Mouse (Mus musculus): ENCODE data around the gene Zfp385a.

Zfp385a gene

DNA sequence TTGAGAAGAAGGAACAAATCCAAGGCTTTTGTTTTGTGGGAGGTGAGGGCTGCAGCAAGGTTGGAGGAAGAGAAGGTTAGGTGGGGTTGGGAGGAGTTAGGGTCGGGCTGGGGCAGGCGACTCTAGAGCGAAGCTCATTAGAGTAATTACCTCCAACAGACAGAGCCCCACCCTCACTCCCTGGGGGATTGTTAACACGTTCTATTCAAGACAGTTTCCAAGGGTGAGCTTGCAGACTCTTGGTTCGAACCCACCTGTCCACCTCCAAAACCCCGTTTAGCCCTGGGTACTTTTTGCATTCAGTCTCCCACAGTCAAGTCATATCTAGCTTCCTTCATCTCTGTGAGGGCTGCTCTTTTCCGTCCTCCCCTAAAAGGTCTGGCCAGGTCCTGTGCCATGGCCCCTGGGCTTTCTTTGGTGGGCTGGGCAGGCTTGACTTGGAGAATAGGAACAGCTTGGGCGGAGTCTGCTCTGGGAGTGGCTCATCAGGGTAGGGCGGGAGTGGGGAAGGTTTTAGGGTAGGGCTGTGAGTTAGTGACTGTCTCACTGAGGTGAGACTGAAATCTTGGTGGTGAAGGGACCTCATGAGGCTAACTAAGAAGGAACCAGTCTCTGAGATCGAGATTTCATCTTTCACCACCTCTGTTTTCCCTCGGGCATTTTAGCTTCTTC, 2.8 kb downstream of the Zfp385a start:
- no peak for DNase-seq (ENCODE audit: low spot score in 2 of 2)

DNA sequence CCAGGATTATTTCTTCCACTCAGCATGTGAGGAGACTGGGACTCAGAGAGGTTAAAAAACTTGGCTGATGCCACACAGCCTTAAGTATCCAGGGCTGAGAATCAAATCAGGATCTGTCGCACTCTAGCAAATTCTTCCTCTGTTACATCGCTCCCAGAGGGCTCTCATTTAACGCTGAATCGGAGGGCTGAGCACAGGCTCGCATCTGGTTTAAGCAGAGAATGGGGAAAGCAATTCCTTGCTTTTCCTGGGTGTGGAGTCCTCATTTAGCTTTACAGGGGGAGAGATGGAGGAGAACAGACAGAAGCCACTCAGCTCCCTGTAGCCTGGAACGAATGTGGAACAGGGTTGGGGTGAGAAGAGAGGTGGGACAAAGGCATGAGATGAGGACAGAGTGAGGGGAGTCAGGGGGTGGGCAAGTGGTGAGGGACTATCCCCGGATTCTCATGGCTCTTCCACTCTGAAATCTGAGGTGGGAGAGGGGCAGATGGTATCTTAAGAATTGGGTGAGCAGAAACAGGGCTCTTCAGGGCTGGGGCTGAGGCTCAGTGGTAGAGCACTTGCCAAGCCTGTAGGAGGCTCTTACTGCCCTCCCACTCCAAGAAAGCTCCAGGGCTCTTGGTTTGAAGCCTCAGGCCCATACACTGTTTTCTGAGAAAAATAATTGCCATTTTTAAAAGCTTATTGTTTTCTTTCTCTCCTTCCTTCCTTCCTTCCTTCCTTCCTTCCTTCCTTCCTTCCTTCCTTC, 4.2 kb downstream of the Zfp385a start:
- no peak for DNase-seq (ENCODE audit: low spot score in 2 of 2)

DNA sequence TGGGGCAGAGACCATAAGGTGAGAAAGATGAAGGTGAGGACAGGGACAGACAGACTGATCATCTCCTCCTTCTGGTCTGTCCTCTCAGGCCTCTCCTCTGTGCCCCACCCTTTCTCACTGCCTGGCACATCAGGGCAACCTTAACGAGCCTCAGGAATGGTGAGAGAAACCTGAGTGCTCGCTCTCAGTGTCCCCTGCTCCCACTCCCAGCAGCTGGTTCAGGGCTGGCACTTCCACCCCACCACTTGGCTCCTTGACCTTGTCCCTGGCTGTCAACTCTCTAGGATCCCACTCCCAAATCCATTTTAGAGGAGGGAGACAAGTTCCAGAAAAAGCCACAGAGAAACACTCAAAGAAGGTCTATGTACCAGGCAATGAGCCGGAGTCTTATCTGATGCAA, 4.9 kb downstream of the Zfp385a start:
- no peak for DNase-seq (ENCODE audit: low spot score in 2 of 2)

DNA sequence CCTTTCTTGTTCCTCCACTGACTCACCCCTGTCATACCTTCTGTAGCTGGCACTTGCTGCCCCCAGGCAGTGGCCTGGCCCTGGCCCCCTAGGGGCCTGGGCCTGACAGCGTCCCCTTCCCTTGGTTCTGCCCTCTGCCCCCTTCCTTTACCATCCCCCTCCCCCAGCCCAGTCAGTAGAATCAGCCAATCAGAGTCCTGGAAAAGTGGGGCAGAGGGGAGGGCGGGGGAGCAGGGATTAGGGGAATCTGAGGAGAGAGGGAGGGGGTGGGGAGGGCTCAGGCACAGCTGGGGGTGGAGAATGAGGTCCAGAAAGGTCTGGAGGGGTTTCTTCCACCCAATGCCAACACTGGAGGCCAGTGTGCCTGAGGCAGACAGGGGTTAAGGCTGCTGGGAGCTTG, 5.7 kb downstream of the Zfp385a start:
- no peak for DNase-seq (ENCODE audit: low spot score in 2 of 2)

DNA sequence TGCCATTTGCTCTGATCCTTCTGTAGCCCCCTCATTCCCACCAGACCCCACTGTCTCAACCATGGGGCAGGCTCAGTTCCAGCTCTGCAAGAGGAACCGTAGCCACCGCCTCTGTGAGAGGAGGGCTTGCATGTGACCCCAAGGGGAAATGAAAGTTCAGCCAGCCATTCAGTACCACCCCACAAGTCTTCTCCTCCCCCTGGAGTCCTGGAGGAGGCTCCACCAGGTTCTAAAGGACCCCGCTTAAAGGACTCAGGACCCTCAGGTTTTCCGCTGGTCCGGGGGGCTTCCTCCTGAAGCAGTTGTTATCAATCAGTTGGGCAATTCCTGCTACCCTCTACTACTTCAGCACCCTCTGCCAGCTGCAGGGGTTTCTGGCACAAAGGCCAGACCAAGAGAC, 6.2 kb downstream of the Zfp385a start:
- no peak for DNase-seq (ENCODE audit: low spot score in 2 of 2)

DNA sequence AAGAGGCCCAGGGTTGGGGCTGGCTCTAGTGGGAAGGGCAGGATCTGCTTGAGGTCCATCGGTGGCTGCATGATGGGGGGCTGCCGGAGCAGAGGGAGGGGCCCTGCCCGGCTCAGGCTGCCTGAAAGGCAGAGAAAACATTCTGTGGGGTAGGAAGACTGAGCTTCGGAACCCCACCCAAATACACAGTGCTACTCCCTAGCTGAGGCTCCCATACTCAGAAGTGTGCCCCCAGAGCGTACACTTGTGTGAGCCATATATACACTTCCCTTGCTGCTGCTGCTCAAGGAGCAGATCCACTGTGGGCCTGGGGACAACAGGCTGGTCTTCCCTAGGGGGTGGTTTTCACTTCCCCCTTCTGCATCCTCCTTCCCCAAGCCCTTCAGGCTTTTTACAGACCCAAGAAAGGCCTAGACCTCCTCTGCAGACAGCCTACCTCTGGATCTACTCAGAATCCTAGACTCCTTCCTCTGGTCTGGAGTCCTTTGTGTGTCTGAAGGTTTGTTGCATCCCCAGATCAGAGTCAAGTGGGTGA, 6.7 kb downstream of the Zfp385a start:
- DNase-seq (ENCODE audit: low spot score in 2 of 2): no peak

DNA sequence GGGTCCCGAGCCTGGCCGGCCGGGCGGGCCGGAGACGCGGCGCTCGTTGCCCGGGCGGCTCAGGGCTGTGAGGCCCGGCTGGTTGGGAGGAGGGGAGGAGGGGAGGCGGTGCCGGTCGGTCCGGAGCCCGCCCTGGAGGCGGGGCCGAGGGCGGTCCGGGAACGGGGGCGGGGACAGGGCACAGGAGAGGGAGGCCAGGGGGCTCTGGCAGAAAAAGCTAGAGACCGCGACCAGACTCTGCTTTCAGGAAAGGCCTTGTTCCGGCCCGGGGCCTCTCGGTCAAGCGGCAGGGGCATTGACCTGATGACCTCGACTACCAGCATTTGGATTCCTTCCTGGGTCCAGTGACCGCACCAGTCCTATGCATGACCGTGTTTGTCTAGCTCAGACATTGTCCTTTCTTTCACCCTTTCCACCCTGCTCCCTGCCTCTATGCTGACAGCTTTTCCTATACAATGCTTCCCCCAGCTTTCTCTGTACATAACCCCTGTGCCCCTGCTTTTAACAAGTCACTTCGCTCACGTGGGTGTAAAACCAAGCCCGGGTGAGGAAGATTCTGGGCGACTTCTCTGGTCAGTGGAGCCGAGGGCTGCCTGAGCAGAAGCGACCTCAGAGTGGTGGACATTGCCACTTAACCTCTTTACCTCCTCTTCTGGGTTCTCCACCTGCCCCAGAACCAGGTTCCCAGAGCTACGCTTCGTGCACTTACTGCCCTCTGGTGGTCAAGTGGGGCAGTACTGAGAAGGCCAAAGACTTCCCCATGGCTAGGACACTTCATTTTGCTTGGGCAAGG, 16.2 kb downstream of the Zfp385a start:
- peak in 1 of 2 experiments; percentile 73 for DNase-seq (ENCODE audit: low spot score in 2 of 2)

DNA sequence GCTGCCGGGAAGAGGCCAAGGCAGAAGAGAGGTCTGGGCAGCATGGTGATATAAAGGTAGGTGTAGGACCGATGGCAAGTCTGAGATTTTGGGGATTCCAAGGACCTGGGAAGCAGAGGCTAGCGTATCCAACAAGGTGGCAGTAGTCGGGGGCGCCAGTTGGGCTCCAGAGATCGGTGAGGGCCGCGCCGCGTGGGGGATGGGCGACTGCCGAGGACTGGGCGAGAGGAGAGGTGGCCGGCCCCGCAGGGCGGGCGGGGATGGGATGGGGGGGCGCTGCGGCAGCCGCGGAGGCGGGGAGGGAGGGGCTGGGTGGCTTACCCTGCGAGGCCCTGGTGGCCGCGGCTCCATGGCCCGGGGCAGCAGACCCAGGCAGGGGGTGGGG, 16.8 kb downstream of the Zfp385a start:
- no peak for DNase-seq (ENCODE audit: low spot score in 2 of 2)

DNA sequence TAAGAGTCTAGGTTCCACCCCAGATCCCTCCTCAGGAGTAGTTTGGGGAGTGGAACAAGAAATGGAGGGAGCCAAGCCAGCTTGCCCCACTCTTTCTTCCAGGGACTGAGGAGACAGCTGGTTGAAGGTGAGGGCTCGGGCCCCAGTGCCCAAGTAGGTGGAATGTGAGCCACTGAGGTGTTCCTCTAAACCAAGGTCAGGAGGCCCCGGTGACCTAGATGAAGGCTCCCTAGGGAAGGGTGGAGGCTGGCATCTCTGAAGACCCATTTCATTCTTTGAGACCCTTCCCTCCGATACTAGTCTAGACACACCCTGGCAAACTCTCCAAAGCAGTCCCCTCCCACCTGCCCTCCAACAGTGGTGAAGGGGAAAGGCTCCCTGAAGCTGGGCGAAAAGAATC, 17.5 kb downstream of the Zfp385a start:
- DNase-seq (ENCODE audit: low spot score in 2 of 2): no peak

DNA sequence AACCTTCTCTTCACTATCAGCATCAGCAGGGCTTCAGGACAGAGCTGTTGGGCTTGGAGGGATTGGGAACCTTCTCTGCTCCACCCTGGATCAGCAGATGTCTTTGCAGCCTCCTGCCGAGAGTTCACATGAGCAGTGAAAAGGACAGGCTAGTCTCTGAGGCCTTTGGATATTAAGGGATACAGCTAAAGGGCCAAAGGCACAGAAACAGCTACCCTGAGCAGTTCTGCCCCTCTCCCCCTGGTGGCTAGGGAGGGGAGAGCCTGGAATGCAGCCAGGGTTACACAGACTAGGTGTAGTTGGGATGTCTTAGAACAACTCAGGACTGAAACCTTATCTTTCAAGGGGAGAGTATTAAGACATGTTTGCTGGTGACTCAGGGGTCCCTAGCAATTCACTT, 18.8 kb downstream of the Zfp385a start:
- no peak for DNase-seq (ENCODE audit: low spot score in 2 of 2)

DNA sequence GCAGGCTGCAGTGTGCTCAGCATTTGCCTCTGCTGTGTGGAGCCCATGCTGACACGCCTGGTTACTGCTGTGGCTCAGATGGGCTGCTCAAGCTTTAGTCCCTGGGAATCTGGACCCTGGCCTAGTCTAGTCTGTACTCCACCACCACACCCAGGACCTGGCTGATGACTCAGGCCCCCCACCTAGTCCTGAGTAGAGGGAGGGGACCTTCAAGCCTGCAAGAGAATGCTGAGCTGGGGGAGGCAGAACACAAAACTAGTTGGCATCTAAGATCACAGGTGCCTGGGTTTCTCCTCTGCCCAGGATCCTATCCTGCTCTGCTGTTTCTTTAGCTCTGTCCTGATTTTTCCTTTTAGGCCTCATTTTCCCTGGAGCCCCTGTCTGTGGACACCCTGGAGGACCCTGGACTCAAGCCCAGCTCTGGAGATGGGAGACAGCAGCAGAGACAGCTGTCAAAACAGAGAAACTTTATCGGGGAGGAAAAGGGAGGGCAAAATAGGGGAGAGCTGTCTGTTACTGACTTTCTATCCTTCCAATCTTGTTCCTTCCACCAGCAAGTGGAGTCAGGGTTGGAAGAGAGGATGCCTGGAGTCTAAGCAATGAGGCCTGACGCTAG, 21.6 kb downstream of the Zfp385a start:
- DNase-seq (ENCODE audit: low spot score in 2 of 2): no peak

DNA sequence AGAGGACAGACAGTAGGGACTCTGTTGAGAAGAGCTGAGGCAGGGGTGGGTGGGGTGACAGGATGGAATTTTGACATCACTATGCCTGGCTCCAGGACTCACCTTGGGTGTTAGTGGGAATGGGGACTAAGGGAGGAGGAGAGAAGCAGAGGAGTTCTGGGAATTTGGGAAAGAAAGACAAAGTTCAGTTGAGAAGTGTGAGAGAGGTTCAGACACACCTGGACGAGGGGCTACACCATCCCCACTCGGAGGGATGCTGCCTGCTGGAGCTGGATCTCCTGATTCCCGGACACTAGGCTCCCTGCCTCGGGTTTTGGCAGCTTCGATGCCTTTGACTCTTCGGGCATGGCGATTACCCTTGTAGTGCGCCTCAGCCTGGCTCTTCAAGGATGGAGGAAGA, 22.2 kb downstream of the Zfp385a start:
- no peak for DNase-seq (ENCODE audit: low spot score in 2 of 2)

DNA sequence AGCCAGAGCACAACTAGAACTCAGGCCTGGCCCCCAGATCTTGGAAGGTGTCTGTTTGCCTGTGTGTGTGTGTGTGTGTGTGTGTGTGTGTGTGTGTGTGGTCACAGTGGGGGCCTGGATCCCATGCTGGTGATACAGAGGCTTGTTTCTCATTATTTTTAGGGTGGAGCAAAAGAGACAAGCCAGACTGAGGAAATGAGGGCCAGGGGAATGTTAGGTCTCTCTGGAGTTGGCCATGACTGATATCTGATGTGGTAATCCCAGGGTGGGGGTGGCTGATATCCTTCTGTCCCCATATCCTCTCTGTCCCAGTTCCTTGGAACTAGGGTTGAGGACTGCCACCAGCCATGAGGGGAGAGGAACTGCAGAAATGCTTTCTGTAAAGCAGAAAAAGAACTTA, 22.8 kb downstream of the Zfp385a start:
- DNase-seq (ENCODE audit: low spot score in 2 of 2): no peak

DNA sequence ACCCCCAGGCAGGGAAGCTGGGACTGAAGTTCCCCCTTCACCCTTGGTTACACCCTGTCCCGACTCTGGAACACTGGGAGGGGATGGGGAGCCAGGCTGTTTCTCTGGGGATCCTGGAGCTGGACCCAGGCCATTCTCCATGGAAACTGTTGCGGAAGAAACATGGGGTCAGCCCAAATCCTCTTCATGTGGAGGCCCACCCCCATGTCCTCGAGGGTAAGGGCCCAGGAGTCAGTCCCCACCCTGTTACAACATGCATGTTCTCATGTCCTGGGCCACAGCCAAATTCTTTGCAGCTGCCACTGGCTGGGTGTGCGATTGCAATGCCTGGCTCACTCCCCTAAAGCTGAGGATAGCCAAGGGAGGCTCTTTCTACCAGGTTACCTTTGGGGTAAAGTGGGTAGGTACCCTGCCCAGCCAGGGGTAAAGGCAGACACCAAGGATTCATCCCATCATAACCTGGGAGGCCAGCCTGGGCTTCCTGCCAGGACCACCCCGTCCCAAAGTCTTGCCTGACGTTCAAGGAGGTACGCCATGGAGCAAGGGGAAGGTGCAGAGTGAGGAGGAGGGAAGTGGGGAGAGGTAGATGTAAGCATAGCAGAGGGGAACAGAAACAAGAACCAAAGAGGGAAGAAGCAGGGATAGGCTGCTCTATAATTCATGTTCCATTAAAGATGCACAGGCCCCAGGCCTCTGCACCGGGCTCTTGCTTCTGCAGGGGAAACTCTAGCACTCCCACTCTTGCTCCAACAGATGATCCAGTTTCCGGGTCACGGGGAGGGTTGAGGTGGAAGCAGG, 23.7 kb downstream of the Zfp385a start:
- DNase-seq (ENCODE audit: low spot score in 2 of 2): no peak

DNA sequence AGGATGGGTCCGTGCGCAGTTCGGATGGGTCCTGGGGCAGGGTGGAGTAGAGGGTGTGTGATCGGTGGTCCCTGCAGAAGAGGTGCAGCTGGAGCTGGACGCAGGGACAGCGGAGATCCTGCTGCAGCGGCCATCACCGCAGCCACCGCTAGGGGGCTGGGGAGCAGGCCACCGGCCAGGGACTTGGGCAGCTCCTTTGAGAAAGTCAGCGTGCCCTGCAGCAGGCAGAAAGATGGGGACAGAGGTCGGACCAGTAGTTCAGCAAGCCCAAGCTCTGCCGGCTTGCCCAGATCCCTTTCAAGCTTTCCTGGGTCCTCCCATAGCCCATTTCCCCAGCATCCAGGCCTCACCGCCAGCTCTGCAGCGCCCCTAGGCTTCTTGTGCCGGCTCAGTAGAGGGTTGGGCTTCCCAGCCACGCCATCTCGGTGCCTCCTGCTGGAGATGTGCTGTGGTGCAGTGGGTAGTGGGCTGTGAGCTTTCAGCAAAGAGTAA, 24.8 kb downstream of the Zfp385a start:
- DNase-seq (ENCODE audit: low spot score in 2 of 2): no peak

DNA sequence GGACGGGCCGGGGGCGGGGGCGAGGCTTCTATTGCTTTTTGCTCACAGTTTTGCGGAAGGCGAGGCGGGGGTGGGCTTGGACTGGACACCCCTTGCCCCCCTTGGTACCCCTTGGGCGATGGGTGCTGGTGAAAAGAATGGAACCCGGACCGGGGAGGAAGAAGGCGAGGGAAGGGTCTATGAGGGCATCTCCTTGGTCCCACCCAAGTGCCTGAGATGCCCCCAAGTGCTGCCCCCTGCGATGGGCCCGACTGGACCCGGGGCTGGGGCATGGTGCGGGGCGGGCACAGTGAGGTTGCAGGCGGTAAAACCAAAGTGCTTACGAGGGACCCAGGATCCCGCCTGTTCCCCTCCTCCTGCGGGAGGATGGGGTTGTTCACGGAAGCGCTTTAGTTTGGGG, 25.7 kb downstream of the Zfp385a start:
- no peak for DNase-seq (ENCODE audit: low spot score in 2 of 2)

DNA sequence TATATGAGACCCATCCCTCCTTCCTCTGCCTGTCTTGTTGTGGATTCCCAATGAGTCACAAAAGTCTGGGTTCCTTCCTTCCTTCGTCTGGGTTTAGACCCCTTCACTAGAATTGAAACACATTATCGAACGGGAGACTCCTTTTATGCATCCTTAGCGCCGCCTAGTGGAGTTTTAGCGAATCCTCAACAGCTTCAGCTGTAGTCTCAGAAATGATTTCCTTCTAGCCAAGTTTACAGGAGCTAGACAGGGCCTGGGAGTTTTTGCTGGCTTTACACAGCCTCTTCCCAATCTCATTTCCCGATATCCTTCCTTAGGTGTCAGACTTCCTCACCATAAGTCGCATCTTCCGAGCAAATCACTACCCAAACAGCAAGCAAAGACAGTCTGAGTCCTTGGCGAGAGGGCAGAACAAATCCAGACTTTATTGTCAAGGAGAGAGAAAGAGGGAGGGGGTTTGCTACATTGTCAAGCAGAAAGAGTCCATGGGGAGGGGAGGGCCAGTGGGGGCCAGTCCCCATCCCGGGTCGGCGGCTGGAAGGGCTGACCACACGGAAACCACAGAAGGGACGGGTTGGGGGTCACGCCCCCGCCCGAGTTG, 26.3 kb downstream of the Zfp385a start:
- no peak for DNase-seq (ENCODE audit: low spot score in 2 of 2)

DNA sequence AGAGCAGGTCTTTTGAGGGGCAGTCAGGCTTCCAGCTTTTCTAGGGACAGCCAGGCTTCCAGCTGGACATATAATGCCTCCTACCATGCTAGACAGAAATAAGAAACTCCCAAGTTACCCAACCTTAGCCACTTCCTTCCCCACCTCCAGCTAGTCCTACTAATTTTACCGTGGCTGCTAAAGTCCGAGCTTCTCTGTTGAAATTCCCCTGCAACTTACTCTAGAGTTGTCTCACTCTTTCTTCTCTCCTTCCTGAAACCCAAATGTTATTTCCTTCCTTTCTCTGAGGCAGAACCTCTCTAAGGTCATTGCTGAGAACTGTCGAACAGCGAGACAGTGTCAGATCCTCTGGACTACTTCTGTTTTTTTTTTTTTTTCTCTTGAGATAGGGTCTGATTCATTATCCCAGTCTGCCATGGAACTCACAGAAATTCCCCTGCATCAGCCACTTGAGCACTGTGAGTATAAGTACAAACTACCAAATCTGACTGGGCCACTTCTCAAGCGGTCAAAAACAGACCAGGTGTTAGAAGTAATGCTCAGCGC, 29.5 kb downstream of the Zfp385a start, which contains the start of gene Gpr84:
Gpr84 (minus strand) TSS at position 248 of the 546 bp plus-strand sequence.
- DNase-seq (ENCODE audit: low spot score in 2 of 2): no peak

DNA sequence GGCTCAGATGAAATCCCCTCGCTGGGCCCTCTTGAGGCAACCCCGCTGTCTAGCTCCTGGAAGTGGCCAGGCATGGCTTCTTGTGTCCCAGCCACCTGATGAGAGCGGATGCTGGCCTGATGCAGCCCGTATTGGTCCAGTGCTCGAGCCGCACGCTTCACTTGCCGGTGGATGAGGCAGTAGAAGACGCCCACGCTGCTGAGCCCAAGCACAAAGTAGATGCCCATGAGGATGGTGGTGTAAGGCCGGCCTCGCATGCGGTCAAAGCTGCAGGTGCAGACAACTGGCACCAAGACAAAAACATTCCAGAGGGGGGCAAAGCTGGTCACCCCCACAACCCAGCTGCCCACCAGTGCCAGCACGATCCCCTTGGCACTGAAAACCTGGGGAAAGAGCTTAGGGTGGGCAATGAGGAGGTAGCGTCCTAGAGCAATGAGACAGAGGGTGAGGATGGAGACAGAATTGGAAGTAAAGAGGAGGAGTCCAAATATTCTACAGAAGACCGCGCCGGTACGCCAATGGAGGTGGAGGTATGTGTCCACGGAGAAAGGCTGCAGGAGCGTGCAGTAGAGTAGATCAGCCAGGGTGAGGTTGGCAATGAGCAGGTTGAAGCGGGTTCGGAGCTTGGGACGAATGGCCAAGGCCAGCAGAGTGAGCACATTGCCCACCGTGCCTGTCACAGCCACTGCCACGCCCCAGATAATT, 30.9 kb downstream of the Zfp385a start:
- DNase-seq (ENCODE audit: low spot score in 2 of 2): no peak
